Mouse (Mus musculus): ENCODE data around the gene Hrh3. TPM values are rescaled to one million over a fixed set of nuclear protein-coding genes. Genes with fewer than 3 reads are reported as not detected.
A peak's percentile ranks its signal among the peaks of the same experiment; 100 is the strongest.

Gene Hrh3
- total RNA-seq, 1 experiment from 2014 or later: not detected

DNA sequence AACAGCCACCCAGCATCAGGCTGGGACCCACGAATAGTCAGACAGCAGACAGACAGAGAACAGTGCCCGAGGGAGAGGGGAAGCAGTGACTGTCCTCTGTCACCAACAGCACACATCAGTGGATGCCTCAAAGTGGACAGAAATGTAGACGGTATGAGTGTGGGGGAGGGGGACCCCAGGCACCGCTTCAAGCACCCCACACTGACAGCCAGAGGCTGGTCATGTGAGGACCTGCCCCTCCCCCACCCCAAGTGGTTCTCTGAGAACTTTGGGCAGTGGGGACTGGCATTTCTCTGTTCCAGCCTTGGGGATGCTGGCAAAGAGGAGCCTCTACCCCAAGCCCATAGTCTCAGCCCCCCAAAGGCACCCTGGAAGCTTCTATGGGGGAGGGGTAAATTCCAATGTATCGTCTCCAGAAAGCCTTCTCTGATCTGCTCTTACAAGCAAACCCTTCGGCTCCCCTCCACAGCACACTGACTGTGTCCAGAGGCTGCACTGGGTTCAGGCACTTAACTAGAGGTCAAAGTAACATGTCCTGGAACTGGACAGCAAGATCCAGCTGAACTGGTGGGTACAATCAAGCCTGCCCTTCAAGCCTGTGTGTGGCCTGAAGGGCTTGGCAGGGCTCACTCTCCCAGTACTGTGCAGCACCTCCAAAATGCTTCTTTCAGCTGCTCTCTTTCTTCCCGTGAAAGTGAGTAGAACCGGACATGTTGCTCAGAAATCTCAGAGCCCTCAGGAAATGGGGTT, 1.3 kb upstream of the Hrh3 start:
- DNase-seq: no peak

DNA sequence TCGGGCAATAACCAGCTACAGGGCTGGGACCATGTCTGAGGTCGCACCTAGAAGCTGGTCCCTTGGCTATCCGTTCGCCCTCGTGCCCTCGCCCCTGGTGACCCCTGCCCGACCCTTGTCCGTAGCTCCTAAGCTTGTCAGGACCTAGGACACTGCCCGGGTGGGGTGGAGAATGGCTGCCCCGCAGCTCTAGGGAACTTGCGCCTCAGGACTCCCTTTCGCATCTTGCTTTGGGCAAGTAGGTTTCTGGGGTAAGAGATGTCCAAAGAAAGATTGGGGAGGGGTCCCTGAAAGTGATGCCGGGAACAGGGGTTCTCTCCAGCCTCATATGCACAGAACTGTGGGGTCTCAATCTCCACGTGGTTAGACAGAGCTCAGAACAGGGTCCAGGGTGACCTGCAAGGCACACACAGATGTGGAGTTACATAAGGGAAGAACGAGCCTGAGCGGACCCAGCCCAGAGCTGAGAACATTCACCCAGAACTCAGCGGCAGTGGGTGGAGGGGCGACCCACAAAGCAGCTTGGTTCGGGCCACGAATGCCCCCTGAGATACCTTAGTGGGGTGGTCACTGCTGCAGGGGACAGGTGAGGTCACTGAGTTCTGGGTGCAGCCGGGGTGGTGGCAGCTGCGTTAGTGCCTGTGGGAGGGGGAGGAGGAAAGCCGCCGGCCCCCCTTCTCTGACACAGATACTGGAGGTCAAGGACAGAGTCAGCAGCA, 530 bp upstream of the Hrh3 start:
- DNase-seq: no peak

DNA sequence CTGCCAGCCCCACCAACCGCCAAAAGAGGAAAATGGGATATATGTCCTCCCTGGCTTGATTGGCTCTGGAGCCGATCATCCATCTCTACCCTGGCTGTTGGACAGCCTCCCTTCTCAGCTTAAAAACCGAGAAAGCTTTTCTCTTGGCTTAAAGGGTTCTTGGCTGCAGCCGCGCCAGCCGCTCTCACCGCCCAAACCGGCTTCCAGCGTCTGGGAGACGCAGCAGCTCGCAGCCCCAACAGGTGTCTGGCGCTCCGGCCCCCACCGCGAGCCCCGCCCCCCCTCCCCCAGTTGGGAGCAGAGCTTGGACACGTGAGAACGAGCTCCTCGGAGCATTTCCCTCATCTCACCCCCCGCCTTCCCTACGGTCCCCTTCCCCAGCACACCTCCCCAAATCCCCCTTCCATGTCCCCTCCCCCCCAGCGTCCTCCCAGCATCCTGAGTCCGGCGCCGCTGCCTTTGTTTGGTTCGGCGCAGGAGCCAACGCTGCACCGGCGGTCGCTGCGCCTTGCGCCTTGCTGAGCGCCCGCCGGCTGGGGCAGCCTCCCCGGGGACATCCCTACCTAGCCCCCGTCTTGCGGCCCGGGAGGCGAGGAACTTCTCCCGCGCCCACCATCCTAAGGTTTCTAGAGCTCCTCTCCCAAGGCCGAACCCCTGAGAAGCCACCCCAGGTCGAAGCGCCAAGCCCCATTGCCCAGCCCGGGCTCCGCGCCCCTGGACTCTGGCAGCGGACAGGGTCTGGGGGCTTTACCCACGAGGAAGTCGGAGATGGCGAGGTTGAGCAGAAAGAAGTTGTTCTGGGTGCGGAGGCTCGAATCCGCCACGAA, 924 bp downstream of the Hrh3 start:
- DNase-seq: no peak

DNA sequence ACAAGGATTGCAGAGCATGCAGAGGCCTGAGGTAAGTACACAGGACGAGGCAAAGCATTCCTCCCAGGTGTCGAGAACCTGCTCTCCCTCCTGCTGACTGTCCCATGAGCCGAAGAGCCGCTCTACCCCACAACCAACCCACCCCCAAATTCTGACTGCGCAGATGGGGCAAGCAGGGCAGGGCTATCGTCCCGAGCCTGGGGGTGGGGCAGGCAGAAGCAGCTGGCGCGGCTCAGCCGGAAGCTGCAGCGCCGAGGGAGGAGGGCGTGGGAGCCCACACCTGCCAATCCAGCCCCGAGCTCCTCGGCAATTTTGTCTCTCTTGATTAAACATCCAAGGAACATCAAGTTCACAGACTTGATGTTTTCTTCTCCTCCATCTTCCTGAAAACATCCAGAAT, 4.8 kb downstream of the Hrh3 start:
- no peak for DNase-seq

DNA sequence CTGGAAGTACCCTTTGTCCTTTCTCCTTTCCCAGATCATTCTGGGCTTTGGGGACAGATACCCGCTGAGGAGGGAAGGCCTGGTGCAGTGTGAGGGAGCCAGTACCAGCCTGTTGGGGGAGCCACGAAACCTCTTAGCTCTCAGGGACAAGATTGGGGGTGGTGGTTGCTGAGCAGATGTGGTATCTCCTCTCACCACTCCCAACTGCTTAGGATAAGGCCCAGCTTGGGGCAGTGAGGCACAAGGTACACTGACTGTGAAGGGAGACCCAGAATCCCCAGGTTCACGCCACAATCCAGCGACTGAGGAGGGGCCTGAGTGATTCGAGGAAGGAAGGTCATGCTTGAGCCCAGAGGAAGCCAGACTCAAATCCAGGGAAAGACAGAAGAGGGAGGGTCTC, 6.1 kb downstream of the Hrh3 start:
- DNase-seq: no peak

DNA sequence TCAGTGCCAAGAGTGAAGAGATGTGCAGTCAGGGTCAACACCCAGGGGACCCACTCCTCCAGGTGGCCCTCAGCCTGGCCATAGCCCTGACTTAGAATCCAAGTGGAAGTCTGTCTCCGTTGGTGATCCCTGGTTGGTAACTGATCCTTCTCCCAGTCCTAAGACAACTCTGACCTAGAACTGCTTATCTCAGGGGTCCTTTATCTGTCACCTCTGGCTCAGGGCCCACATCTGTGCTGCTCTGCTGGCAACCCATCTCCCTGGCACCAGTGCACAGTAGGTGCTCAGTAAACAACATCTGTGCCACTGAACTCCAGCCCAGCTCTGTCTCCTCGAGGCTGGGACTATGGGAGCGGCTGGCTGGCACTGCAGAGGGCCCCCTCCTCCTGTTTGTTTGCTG, 6.7 kb downstream of the Hrh3 start:
- DNase-seq: no peak

DNA sequence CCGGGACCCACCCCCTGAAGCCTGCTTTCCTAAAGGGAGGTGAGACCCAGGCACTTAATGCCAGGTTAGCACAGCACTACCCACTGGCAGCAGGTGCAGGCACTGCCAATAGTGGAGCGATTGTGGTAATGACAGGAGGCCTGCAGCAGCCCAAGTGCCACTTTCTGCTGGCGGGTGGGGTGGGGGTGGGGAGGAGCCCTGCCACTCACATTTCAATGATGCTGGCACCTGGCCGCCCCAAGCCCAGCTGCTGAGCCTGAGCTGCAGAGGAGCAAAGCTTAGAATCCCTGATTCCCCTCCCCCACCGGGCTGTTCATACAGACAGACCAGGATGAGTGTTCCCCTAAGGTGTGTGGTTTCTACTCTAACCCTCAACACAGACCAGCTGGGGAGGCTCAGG, 8.6 kb downstream of the Hrh3 start:
- DNase-seq: no peak

DNA sequence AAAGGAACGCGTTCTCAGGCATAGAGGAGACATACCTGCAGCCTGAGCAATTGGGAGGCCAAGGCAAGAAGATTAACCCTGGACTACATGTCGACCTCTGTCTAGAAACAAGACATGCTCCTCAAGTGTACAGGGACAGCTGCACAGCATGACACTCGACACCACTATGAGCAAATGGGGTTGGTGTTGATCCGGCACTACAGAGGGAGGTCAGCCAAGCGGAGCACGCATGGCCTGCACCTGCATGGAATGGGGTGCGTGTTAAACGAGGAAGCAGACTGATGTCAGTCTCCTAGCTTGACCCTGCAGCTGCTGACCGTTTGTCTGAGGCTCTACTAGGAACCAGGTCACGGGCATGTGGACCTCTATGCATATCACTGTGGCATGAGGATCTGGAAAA, 14.0 kb downstream of the Hrh3 start:
- no peak for DNase-seq

DNA sequence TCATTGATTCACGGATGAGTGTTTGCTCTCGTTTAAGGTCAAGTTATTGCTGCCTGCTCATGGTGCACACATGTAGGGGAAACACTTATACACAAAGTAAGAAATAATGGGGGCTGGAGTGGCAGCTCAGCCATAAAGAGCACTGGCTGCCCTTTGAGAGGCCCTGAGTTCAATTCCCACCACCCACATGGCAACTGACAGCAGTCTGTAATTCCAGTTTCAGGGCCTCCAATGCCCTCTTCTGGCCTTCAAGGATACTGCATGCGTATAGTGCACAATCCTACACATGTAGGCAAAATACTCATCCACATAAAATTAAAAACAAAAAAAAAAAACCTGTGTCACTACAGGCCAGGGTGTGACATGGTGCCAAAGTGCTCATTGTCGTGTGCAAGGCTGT, 16.8 kb downstream of the Hrh3 start:
- no peak for DNase-seq

DNA sequence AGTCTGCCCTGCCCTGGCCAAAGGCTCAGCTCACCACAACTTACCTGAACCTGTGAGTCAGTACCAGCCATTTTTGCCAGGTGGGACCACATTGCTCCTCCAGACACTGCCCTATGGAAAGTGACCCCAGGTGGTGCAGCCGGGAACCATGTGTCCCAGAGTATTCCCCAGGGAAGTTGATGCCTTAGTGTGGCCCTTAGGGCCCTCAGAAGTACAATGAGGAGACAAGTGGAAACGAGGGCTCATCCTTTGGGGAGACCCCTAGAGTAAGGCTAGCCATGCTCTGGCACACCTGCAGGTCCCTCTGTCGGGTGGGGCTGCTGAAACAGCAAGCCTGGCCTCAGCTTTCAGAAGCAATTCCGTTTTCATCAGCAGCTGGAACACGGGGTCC, 17.7 kb downstream of the Hrh3 start:
- no peak for DNase-seq

DNA sequence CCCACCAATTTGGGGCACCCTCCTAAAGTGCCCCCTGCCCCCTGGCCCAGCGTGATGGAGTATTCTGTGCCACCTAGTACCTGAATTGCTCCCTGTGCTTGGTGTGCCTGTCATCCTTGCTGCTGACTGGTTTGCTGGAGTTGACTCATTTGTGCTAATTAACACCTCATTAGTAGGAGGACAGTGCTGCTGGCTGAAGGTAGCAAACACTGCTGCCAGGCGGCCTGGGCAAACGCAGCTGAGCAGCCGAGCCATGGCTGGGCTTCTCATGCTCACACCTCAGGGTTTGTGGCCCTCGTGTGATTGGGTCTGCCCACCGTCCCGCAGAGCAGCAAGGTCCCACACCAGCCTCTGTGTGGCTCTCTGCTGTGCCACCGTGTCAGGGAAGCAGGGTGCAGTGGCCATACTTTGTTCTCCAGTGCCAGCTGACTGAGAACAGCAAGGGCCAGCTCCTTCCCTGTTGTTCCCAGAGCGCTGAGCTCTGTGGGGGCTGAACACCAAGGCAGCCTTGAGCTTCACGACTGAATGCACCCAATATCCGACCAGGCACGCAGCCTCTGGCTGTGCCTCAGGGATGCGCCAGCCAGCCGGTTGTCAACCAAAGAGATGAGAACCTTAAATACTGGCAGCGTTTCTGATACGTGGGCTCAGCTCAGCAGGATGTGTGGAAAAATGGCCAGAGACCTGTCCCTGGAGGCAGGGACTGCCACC, 18.2 kb downstream of the Hrh3 start:
- no peak for DNase-seq

DNA sequence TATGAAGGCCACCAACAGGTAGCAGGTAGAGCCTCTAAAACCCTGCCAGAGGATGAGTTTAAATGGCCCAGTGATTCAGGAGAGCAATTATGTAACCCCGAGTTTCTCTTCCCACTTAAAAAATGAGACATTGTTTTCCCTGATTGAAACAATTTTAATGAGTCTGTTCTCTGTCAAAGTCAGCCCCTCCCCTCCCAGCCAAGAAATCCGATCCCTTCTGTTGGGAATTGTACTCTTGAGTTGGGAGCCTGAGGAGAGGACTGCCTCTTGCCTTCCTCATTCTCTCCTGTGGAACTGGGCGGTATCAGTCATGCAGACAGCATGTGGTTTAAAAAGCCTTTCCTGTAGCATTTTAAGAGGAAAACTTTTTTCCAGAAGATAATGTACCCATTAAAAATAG, 19.7 kb downstream of the Hrh3 start:
- DNase-seq: no peak

DNA sequence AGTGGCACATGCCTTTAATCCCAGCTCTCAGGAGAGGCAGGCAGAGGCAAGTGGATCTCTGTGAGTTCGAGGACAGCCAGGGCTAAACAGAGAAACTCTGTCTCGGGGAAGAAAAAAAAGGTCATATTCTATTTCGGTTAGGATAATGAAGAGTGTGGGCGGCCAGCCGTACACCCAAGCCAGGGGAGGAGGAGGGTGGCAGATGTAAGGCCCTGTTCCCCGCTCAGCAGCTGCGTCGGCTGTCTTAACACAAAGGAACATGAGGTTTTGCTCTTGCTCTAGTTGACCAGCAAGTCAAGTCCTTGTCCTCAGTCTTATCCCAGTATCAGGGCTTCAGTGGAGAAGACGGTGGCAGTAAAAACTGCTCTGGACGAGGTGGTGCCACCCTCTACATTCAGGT, 21.2 kb downstream of the Hrh3 start:
- no peak for DNase-seq

DNA sequence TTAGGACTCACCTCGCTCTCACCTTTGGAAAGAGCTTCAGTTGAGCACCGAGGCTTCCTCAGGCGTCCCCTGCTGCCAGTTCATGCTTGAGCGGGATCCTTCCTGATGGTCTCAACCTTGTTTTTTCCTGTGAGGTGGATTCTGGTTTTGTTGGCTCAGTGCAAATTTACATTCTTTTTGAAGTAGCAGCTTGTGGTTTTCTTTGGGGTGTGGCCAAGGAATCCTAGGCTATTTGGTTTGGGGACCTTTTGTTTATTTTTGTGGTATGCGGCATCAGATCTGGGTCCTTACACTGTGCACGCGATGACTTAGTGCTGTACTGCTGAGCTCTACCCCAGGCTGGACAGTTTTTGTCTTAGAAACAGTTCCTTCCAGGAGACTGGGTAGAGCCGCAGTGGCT, 23.6 kb downstream of the Hrh3 start:
- DNase-seq: no peak

DNA sequence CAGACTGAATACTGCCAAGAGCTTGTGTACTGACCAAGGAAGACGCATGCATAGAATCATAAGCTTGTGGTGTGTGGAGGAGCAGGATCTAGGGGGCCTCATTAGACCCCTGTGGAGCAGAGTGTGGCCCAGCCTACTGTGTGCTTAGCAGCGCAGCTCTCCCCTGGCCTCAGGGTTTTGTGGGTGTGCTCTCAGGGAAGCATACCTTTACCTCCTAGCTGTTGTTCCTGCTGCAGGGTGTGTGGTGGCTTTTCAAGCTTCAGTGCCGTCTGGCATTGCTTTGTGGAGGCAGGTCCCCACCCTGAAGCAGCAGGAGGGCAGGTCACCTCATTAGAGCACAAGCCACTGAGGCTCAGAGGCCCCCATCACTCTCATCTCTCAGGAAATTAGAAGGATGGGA, 26.7 kb downstream of the Hrh3 start:
- no peak for DNase-seq

DNA sequence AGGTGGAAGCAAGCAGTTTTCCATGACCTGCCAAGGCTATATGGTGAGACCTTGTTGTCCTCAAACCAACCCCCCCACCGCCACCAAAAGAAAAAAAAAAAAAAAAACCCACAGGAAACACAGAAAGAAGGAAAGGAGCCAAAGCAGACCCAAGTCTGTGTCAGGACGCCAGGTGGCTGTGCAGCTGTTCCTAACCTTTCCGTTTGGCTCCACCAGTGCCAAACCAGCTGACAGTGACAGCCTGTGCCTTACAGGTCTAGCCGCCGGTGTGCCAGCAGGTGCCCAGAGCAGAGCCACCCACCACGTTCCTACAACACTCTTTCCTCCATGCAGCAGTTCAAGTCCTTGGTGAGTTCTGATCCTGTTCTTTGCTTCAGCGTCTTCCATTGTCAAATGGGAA, 31.4 kb downstream of the Hrh3 start:
- DNase-seq: no peak

DNA sequence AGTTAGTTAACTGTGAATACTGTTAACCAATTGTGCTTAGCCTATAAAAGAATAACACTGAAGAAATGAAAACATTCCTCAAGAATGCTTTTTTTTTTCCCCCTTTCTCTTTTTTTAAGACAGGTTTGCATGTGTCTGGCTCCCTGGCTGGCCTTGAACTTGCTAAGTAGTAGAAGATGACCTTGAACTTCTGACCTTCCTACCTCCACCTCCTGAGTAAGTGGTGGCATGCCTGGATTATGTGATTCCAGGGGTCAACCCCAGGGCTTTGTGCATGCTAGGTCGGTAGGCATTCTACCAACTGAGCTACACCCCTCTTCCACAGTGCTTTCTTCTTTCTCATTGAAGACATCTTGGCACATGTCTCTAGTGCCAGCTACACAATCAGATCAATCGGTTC, 32.6 kb downstream of the Hrh3 start:
- no peak for DNase-seq

DNA sequence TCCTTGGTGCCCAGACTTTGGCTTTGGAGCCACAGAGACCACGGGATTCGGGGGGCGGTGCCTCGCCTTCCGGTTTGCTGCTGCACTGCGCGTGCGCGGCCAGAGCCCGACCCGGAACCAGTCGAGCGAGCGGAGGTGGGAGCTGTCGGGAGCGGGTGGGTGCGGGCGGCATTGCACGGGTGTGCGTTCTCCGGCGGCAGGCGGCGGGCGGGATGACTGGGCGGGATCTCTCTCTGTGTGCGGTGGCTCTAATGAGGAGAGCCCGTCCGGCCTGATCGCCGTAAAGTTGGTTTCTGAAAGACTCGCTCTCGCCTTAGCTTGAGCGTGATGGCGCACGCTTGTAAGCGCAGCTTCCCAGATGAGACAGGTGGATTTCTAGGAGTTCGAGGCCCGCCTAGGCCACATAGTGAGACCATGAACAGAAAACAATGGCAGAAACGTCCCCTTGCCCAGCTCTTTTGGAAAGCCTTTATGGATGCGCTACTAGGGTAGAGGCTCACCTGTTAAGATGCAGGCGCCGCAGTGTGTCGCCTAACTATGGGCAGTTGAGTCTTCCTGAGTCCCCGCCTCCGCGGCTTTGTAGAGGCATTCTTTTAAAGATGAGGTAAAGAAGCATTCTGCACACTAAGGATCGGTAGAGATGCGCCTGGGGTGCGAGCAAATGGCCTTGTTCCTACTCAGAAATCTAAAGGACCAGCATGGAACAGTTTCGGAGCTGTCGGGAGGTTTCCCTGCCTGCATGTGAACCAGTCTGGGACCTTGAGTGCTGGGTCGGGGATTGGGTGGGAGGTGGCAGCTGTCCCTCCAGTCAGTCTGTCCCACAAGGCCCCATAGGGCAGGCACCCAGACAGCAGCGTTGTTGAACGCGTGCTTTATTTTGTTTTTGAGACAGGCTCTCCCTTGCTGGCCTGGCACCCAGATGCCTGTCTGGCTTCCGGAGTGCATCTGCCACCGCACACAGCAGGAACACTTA, 33.5 kb downstream of the Hrh3 start, which contains the start of gene Mtg2:
Gene Mtg2, plus strand, starts transcription at position 108 of the 973 bp plus-strand sequence.
- peak; percentile 97 for DNase-seq

DNA sequence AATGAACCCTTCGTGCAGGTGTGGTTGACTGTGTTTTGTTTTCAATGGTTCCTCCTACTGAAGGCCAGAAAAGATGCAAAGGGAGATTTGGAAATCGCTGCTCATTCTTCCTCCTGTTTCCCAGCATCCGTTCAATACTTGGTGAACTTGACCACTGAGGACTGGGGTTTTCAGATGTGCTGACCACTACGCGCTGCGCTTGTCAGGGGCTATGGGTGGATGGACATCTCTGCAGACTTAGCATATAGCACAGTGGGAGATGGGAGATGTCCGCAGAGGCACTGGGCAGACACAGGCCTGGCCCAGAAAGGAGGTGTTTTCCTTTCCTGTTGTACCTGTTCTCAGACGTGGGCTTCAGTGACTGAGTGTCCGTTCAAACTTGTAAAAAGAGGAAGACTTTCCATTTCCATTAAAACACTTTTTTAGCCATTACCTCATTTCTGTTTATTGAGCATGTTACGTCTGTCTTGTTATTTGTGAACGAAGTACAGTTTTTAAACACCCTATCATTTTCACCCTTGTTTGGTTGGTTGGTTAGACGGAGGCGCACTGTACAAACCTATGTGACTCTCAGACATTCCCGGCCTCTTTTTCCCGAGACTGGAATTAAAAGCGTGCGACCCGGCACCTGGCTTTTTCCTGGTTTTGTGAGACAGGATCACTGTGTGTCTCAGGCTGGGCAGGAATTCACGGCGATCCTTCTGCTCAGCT, 34.4 kb downstream of the Hrh3 start:
- no peak for DNase-seq

DNA sequence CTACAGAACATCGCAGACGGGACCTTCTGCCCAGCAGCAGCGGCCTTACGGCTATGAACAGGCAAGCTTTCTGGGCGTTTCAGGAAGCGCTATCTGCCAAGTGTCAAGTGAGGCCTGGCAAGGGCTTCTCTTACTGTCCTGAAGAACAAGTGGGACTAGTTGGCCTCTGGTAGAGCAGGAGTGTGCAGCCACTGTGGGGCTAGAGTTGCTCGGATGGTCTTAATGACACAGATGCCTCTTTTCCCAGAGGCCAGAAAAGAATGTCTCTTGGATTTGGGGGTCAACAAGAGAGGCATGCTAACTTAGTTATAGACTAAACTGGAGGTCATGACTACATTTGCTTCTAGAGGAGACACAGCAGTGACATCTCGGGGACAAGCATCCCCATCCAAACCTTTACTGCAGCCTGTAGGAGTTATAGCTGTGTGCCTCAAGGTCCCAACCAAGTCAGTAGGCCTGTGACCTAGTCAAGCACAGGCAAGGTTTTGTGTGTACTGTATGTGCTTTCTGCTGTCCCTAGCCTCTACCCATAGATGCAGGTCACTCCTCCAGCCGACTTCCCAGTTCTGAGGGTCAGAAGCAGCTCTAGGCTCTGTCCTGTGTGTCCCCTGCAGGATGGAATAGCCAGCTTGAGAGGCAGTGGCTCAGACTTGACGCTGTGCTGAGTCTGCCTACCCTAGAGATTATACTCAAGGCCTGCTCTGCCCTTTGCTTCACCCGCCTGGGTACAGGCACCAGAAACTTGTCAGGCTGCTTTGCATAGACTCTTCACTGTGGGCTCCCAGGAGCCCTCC, 40.8 kb downstream of the Hrh3 start:
- DNase-seq: no peak
